Mouse (Mus musculus) left cerebral cortex, postnatal 36 days (tissue): ENCODE measurements at regions not wholly inside any gene's neighbourhood (a gene's known extent, or its start where the extent isn't known, plus 50 kb on each side); places are given as distances from the start of the nearest gene placed in this dataset.

ENCODE experiments used
- DNase-seq, 2 experiments: peaks; one replicate each; pipeline ENCODE4 v3.0.0; 2021 to 2022; ENCODE audit warnings: low spot score in 2 of 2, mixed read lengths in 1 of 2
- intact Hi-C: fragments of 180-260 bp; cut with DNase I; formaldehyde crosslinking; loops from one replicate; pipeline ENCODE4 v1.15.1; 2025

GRCm38 (mm10) chr12:118784643-118785042, 61.5 kb upstream of the Sp8 start:
- intact Hi-C loops = no loop called here
- DNase-seq = no peak

- no peak for DNase-seq
- intact Hi-C loops = no loop called here
Measured at GRCm38 (mm10) chr12:118781978-118782377, 64.2 kb upstream of the Sp8 start.

- intact Hi-C loops = no loop called here
- DNase-seq = no peak
Measured at GRCm38 (mm10) chr12:118775463-118776064, 70.6 kb upstream of the Sp8 start.

GRCm38 (mm10) chr12:118772790-118773189, 73.3 kb upstream of the Sp8 start:
- no peak for DNase-seq
- intact Hi-C loops = no loop called here

DNA sequence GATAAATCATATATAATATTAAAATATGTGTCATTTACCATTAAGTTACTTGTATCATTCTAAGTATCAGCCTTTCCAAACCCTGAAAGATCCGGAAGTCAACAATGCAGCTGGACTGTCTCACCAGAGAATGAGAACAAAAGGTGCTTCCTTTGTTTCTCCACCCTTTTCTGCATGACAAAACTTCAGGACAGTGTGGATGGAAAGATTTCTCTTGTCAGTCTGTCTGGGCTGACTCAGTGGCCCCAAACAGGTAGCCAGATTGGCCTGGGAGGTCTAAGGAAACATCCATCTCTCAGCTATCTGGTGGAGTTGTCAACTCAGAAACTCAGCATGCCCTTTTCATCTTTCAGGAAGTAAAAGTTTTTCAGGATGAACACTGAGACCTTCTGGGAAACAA, 79.7 kb upstream of the Sp8 start:
- no peak for DNase-seq
- intact Hi-C loops = no loop called here

- no peak for DNase-seq
- intact Hi-C loops = no loop called here
Measured at GRCm38 (mm10) chr12:118754076-118754475, 92.1 kb upstream of the Sp8 start.

DNA sequence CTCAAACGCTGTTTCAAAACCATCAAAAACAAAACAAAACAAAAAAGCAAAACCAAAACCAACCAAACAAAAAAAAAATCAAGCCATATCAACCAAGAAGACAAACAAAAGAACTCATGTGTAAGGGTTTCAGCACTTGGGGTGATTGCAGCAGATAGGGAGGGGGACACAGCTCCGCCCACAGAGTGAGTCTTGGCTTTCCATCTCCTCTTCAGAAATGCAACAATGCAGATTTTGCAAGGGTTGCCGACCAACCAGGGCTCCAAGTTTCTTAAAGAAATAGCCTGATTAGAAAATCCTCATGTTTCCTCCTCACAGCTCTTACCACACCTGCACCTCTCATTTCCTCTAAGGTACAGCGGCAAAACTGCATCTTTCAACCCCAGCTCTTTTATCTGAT, 107.0 kb upstream of the Sp8 start:
- intact Hi-C loops = no loop called here
- no peak for DNase-seq

DNA sequence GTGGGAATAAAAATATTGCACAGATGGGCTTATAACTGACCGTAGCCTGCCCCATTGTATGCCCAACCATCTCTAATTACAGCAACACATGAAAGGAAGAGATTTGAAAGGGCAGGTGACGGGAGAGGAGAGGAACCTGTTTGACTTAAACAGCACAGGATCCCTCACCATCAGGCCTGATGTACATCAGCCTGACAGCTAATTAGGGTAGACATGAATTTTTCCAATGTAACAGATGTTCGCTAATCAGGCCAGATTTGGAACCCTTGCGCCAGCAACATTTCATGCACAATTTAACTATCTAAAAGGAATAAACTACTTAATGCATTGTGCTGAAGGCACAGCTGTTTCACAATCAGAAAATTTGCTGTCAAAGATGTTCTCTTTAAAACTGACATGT, 120.2 kb upstream of the Sp8 start:
- no peak for DNase-seq
- intact Hi-C loops = no loop called here

DNA sequence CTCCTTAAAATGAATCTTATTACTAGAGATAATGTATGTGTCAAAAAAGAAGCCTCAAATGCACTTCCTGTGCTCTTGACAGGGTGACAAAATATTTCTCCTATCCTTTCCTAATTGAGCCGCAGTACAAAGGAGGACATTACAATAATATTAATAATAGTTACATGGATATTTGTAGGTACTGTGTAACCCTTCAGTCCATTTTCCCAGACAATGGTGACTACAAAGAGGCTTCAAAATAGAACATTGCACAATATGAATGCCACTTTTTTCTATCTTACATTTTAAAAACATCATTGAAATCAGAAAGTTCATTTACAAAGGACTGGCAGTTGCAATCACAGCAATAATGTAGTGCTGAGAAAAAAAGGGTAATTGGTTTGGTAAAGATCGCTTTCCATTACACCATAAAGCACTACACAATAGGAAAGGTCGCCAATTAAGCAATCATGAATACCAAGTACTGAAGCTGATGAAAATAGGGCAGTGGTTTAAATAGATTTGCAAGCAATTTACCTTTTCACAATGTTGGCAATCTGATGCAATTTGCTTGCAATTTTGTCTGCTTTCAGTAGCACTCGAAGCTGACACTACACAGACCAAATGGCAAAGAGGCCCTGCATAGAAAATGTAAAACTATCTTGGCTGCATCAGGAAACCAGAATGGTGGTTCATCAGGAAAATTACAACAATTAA, 126.1 kb upstream of the Sp8 start:
- DNase-seq = no peak
- intact Hi-C loops = no loop called here

DNA sequence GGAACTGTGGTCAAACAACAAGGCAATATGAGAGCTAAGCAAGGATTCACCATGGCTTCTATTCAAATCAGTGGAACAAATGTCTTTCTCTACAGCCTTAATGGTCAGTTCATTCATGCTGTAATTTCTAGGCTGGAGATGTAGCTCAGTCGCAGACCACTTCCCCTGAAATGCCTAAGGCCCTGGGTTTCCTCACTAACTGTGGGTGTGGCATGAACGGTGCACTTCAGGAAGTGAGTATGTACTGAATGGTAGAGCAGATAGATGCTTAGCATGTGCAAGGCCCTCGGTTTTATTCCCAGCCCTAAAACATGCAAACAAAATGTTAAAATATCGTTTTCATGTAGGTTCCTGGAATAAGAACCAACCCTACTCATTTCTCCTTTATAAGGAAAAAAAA, 129.3 kb upstream of the Sp8 start:
- DNase-seq = no peak
- intact Hi-C loops = no loop called here

DNA sequence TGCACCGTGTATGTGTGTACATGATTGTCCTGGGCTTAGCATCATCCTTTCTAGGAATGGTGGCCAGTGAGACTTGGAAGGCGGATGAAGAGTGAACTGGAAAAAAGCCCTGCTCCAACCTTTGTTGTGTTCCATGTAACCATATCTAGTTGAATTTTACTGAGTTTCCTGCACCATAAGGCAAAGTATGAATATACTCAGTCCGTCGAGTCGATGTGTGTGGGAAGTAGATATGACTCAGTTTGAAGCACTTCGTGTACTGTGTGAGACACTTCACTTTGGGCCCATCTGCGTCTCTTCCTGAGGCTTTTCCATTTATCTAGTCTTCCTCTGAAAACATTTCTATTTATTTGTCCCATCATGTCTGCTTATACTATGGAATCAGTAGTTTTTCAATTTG, 139.5 kb upstream of the Sp8 start:
- peak; percentile 18 to 30 for DNase-seq
- intact Hi-C loops = no loop called here

DNA sequence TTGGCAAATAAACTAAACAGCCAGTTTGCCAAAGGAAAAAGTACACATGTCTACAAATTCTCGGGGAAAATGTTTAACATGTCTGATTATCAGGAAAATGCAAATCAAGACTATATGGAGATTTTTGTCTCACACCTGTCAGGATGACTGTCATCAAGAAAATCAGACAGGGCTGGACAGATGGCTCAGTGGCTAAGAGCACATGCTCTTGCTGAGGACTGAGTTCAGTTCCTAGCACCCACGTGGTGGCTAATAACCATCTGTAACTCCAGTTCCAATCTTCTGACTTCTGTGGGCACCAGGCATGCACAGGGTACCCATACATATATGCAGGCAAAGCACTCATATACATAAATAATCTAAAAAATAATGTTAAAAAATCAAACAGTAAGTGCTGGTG, 141.3 kb upstream of the Sp8 start:
- DNase-seq = no peak
- intact Hi-C loops = no loop called here

DNA sequence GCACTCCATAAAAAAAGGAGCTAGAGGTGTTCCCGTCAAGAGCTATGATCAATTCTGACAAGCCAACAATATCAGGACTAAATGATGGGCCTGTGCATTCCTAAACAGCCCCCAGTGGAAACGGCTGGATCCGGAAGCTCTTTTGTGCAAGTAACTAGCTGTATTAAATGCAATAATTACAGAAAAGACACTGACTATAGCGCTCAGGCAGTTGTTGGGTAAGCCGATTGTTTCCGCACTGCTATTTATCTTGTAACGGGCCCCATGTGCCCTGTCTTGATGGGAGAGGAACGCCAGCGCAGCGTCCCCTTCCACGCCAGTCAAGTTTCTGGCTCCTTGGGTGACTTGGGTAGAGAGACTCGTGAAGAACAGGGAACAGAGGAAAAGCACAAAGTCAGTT, 142.4 kb upstream of the Sp8 start:
- intact Hi-C loops = no loop called here

GRCm38 (mm10) chr12:118703068-118703662, 143.0 kb upstream of the Sp8 start:
- intact Hi-C loops = no loop called here
- no peak for DNase-seq

More for the DNA sequence above, 142.4 kb upstream of the Sp8 start:
- DNase-seq = no peak

DNA sequence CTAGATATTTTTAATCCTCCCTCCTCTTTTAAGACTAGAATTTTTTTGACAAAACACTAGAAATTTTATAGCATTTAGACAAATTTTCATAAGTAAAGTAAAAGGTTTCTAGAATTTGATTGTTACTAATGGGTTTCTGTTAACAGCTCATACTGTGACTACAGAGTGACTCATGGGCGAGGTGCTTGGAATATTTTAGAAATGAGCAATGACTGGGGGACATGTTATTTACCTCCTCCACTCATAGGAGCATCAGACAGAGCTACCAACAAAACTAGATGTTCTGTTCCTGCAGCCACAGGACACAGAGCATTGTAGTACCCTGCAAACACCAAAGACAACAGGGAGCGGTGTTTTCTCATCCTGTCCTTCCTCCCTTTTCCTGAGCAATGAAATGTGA, 144.3 kb upstream of the Sp8 start:
- no peak for DNase-seq

DNA sequence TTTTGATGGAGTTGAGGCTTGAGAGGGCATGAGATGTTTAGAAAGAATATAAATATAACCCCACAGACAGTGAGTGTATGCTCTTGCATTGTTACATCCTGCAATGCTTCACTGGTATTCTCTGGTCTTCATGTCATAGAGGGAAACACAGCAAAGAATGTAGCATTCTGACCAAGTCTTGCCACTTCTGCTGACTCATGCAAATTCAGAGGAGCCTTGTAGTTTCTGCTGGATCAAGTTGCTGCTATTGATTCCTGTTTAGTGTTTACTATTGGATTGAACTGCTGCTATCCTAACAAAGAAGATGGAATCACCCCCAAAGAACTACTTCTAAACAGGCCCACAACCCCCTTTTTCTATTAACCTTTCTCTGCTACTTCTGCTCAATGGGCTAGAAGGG, 148.0 kb upstream of the Sp8 start:
- intact Hi-C loops = no loop called here
- DNase-seq = no peak

More for the DNA sequence above, 144.3 kb upstream of the Sp8 start:
- intact Hi-C loops = no loop called here

GRCm38 (mm10) chr12:118694701-118695100, 151.4 kb upstream of the Sp8 start:
- intact Hi-C loops = no loop called here
- DNase-seq = no peak

DNA sequence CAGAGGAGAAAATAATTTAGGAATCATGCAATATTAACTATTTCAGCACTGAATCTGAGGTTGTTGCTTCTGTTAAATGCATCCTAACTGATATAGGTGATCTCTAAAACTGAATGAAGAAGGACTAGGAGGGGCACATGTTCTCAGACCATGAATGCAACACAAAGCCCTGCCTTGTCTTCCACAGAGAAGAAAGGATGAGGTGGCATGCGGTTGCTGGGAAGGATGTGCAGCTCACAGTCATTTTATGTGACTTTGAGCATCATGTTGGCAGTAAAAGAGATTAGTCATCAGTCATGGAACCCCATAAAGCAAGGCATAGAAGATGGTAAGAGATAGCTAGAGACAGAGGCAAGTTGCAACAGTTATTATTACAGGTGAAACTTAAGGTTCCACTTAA, 163.2 kb upstream of the Sp8 start:
- DNase-seq = no peak
- intact Hi-C loops = no loop called here

- intact Hi-C loops = no loop called here
- no peak for DNase-seq
Measured at GRCm38 (mm10) chr12:118677989-118678388, 168.1 kb upstream of the Sp8 start.

- DNase-seq = no peak
- intact Hi-C loops = no loop called here
Measured at GRCm38 (mm10) chr12:118661575-118661974, 184.6 kb upstream of the Sp8 start.

- intact Hi-C loops = no loop called here
- no peak for DNase-seq
Measured at GRCm38 (mm10) chr12:118661214-118661486, 185.0 kb upstream of the Sp8 start.
